Mouse (Mus musculus) thymus, postnatal 14 days (tissue): ENCODE data around the gene Gm10024.
"Not testable (repeated sequence)": the region's sequence is repeated elsewhere in the genome, so short reads cannot be mapped to it uniquely, and the experiment has no call there.

Experiments
- DNase-seq: peaks from one replicate; pipeline ENCODE4 v3.0.0; 2021

Gene Gm10024

GRCm38 (mm10) chr10:77735928-77736327 lies 24.7 kb downstream of the Gm10024 start:
- DNase-seq: no peak

- DNase-seq: no peak
Observed at GRCm38 (mm10) chr10:77738929-77739328, 27.7 kb downstream of the Gm10024 start.

GRCm38 (mm10) chr10:77741924-77742688 lies 30.8 kb downstream of the Gm10024 start, which contains the start of gene Gm18596:
Gm18596 (minus strand) TSS chr10:77742638.
- DNase-seq: not testable (repeated sequence)

- DNase-seq: not testable (repeated sequence)
Observed at GRCm38 (mm10) chr10:77750686-77751085, 39.4 kb downstream of the Gm10024 start.

DNA sequence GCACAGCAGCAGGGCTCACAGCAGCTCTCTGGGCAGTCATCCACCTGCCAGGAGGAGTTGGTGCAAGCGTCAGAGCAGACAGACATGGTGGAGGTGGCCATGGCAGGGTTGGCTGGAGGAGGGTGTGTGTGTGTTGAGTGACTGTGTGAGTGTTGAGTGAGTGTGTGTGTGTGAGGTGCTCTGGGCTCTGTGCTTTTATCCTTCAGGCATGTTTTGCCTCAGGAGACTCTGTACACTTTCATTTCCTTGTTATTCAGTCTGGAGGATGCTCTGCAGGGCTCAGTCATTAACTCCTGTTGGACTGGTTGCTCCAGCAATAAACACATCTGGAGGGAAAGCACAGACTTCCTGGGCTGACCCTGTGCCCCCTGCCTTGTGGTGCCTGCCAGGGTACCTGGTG lies 40.0 kb downstream of the Gm10024 start, which contains the start of gene Gm9736:
TSS of gene Gm9736 (minus strand) at position 101 of the 400 bp plus-strand sequence.
- DNase-seq: not testable (repeated sequence)

- not testable (repeated sequence) for DNase-seq
Observed at GRCm38 (mm10) chr10:77752312-77752711, 41.1 kb downstream of the Gm10024 start.

DNA sequence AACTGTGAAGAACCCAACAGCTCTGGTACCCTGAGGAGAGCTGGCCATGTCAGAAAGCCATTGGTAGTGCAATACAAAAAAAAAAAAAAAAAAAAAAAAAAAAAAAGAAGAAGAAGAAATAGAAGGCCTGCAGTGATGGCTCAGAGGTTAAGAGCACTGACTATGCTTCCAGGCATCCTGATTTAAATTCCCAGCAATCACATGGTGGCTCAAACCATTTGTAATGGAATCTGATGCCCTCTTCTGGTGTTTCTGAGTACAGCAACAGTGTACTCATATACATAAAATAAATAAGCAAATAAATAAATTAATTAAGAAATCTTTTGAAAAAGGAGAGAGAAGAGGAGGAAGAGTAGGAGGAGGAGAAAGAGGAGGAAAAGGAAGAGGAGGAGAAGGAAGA lies 42.2 kb downstream of the Gm10024 start:
- no peak for DNase-seq

DNA sequence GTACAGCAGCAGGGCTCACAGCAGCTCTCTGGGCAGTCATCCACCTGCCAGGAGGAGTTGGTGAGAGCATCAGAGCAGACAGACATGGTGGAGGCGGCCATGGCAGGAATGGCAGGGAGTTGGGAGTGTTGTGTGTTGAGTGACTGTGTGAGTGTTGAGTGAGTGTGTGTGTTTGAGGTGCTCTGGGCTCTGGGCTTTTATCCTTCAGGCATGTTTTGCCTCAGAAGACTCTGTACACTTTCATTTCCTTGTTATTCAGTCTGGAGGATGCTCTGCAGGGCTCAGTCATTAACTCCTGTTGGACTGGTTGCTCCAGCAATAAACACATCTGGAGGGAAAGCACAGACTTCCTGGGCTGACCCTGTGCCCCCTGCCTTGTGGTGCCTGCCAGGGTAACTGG lies 48.3 kb downstream of the Gm10024 start, which contains the start of gene Gm3233:
TSS of gene Gm3233 (minus strand) at position 101 of the 400 bp plus-strand sequence.
- not testable (repeated sequence) for DNase-seq
